Mouse (Mus musculus) adrenal gland (tissue): ENCODE measurements around the gene Ngp.

ENCODE experiments used
- intact Hi-C: fragments of 180-260 bp; cut with DNase I; formaldehyde crosslinking; loops from one replicate; pipeline ENCODE4 v1.15.1; 2025

The Ngp gene

GRCm38 (mm10) chr9:110431241-110431640 is 11.7 kb downstream of the Ngp start:
- intact Hi-C loops, result no loop called here

GRCm38 (mm10) chr9:110433045-110433444 is 13.5 kb downstream of the Ngp start:
- intact Hi-C loops, result no loop called here

- intact Hi-C loops, result no loop called here
Observed at GRCm38 (mm10) chr9:110436041-110436440, 16.5 kb downstream of the Ngp start.

GRCm38 (mm10) chr9:110440049-110440448 is 20.5 kb downstream of the Ngp start:
- intact Hi-C loops, result loop anchor here (10.0 kb wide), 1 partner anchor 265 kb away; no protein-coding TSS in a partner anchor

- intact Hi-C loops, result loop anchor here (10.0 kb wide), 1 partner anchor 264 kb away; no protein-coding TSS in a partner anchor
Observed at GRCm38 (mm10) chr9:110440559-110440958, 21.0 kb downstream of the Ngp start.

GRCm38 (mm10) chr9:110448356-110448755 is 28.8 kb downstream of the Ngp start:
- intact Hi-C loops, result loop anchor here (10.0 kb wide), 1 partner anchor 256 kb away; no protein-coding TSS in a partner anchor

GRCm38 (mm10) chr9:110448857-110449617 is 29.5 kb downstream of the Ngp start:
- intact Hi-C loops, result loop anchor here (10.0 kb wide), 1 partner anchor 256 kb away; no protein-coding TSS in a partner anchor

GRCm38 (mm10) chr9:110452523-110452922 is 33.0 kb downstream of the Ngp start:
- intact Hi-C loops, result no loop called here

GRCm38 (mm10) chr9:110457926-110458325 is 38.4 kb downstream of the Ngp start:
- intact Hi-C loops, result no loop called here

GRCm38 (mm10) chr9:110459145-110459727 is 39.7 kb downstream of the Ngp start:
- intact Hi-C loops, result no loop called here

- intact Hi-C loops, result no loop called here
Observed at GRCm38 (mm10) chr9:110460884-110461815, 41.6 kb downstream of the Ngp start.

GRCm38 (mm10) chr9:110462321-110462720 is 42.8 kb downstream of the Ngp start:
- intact Hi-C loops, result no loop called here

GRCm38 (mm10) chr9:110463983-110464591 is 44.5 kb downstream of the Ngp start:
- intact Hi-C loops, result no loop called here

- intact Hi-C loops, result no loop called here
Observed at GRCm38 (mm10) chr9:110465336-110465735, 45.8 kb downstream of the Ngp start.

GRCm38 (mm10) chr9:110466179-110466578 is 46.6 kb downstream of the Ngp start:
- intact Hi-C loops, result no loop called here
